Mouse (Mus musculus): ENCODE results near the gene Sele.
"Not testable (repeated sequence)": the region's sequence is repeated elsewhere in the genome, so short reads cannot be mapped to it uniquely, and the experiment has no call there.

Gene Sele

GRCm38 (mm10) chr1:164047934-164048333 is at the start of gene Sele:
TSS of gene Sele (plus strand) at chr1:164048234.
- in situ Hi-C loops (cut with MboI; ENCODE audit: low sequenced_read_pairs) = no loop called here

- in situ Hi-C loops (cut with MboI; ENCODE audit: low sequenced_read_pairs) = no loop called here
Observed at GRCm38 (mm10) chr1:164001831-164002452, 46.1 kb upstream of the Sele start.

- in situ Hi-C loops (cut with MboI; ENCODE audit: low sequenced_read_pairs) = no loop called here
Observed at GRCm38 (mm10) chr1:164004311-164004710, 43.7 kb upstream of the Sele start.

- in situ Hi-C loops (cut with MboI; ENCODE audit: low sequenced_read_pairs) = no loop called here
Observed at GRCm38 (mm10) chr1:164009235-164009634, 38.8 kb upstream of the Sele start.

GRCm38 (mm10) chr1:164014616-164015015 is 33.4 kb upstream of the Sele start:
- in situ Hi-C loops (cut with MboI; ENCODE audit: low sequenced_read_pairs) = no loop called here

GRCm38 (mm10) chr1:164018221-164018896 is 29.7 kb upstream of the Sele start:
- in situ Hi-C loops (cut with MboI; ENCODE audit: low sequenced_read_pairs) = no loop called here

- in situ Hi-C loops (cut with MboI; ENCODE audit: low sequenced_read_pairs) = no loop called here
Observed at GRCm38 (mm10) chr1:164019789-164020188, 28.2 kb upstream of the Sele start.

- in situ Hi-C loops (cut with MboI; ENCODE audit: low sequenced_read_pairs) = not testable (repeated sequence)
Observed at GRCm38 (mm10) chr1:164020746-164021145, 27.3 kb upstream of the Sele start.

- in situ Hi-C loops (cut with MboI; ENCODE audit: low sequenced_read_pairs) = not testable (repeated sequence)
Observed at GRCm38 (mm10) chr1:164022106-164022505, 25.9 kb upstream of the Sele start.

- in situ Hi-C loops (cut with MboI; ENCODE audit: low sequenced_read_pairs) = no loop called here
Observed at GRCm38 (mm10) chr1:164025685-164026084, 22.3 kb upstream of the Sele start.

GRCm38 (mm10) chr1:164027416-164027815 is 20.6 kb upstream of the Sele start:
- in situ Hi-C loops (cut with MboI; ENCODE audit: low sequenced_read_pairs) = no loop called here

GRCm38 (mm10) chr1:164040385-164041135 is 7.5 kb upstream of the Sele start:
- in situ Hi-C loops (cut with MboI; ENCODE audit: low sequenced_read_pairs) = no loop called here

GRCm38 (mm10) chr1:164043549-164043948 is 4.5 kb upstream of the Sele start:
- in situ Hi-C loops (cut with MboI; ENCODE audit: low sequenced_read_pairs) = no loop called here

- in situ Hi-C loops (cut with MboI; ENCODE audit: low sequenced_read_pairs) = no loop called here
Observed at GRCm38 (mm10) chr1:164053561-164053960, 5.5 kb downstream of the Sele start.

GRCm38 (mm10) chr1:164054800-164055199 is 6.8 kb downstream of the Sele start:
- in situ Hi-C loops (cut with MboI; ENCODE audit: low sequenced_read_pairs) = no loop called here

- in situ Hi-C loops (cut with MboI; ENCODE audit: low sequenced_read_pairs) = no loop called here
Observed at GRCm38 (mm10) chr1:164060071-164060470, 12.0 kb downstream of the Sele start.

- in situ Hi-C loops (cut with MboI; ENCODE audit: low sequenced_read_pairs) = no loop called here
Observed at GRCm38 (mm10) chr1:164061278-164061677, 13.2 kb downstream of the Sele start.

- in situ Hi-C loops (cut with MboI; ENCODE audit: low sequenced_read_pairs) = no loop called here
Observed at GRCm38 (mm10) chr1:164061925-164062324, 13.9 kb downstream of the Sele start, which contains the start of gene Sell. TSS of gene Sell (plus strand) at chr1:164061982.

- in situ Hi-C loops (cut with MboI; ENCODE audit: low sequenced_read_pairs) = no loop called here
Observed at GRCm38 (mm10) chr1:164062856-164063255, 14.8 kb downstream of the Sele start.

GRCm38 (mm10) chr1:164063745-164064144 is 15.7 kb downstream of the Sele start:
- in situ Hi-C loops (cut with MboI; ENCODE audit: low sequenced_read_pairs) = no loop called here

GRCm38 (mm10) chr1:164069261-164069660 is 21.2 kb downstream of the Sele start:
- in situ Hi-C loops (cut with MboI; ENCODE audit: low sequenced_read_pairs) = no loop called here

GRCm38 (mm10) chr1:164070461-164070860 is 22.4 kb downstream of the Sele start:
- in situ Hi-C loops (cut with MboI; ENCODE audit: low sequenced_read_pairs) = no loop called here

Data from CH12F3 (cell line).